Mouse (Mus musculus): ENCODE data around the gene Gm35134. TPM values are rescaled to one million over a fixed set of nuclear protein-coding genes. Genes with fewer than 3 reads are reported as not detected.

The Gm35134 gene
- not detected for total RNA-seq (2023)

GRCm38 (mm10) chrY:19112707-19113106 is at the start of gene Gm35134:
TSS of gene Gm35134 (plus strand) at chrY:19113007.

